Mouse (Mus musculus): ENCODE measurements around the gene Btn2a2. TPM values are rescaled to one million over a fixed set of nuclear protein-coding genes. Genes with fewer than 3 reads are reported as not detected.

Btn2a2 gene
- polyA plus RNA-seq, 1 experiment from 2014 or later: 0.40 TPM

DNA sequence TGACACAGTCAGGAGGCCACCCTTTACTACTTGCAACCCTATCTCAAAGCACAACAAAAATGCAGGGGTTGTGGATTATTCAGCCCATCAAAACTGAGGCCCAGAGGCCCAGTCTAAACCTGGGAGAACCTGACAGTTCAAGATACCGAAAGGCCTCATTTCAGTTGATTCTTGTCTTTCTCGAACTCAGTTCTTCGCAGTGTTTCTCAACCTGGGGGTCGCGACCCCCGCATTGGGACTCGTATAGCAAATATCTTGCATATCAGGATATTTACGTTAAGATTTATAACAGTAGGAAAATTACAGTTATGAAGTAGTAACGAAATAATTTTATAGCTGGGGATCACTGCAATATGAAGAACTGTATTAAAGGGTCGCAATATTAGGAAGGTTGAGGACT lies 37.2 kb upstream of the Btn2a2 start:
- 2% methylated on average over 10 of the region's 10 CpGs for WGBS
- peak overlapping the region; percentile 38; the same call in 1 of the 2 replicates for H3K9ac ChIP-seq (ENCODE audit: low read depth, low read length)

GRCm38 (mm10) chr13:23524654-23525053 lies 36.0 kb upstream of the Btn2a2 start:
- WGBS: 12% methylated on average over 5 of the region's 5 CpGs
- Histone ChIP-seq H3K27ac (replicated peaks; ENCODE audit: low read depth, low read length) (no peak overlapping the region), H3K9ac (ENCODE audit: low read depth, low read length) (no peak overlapping the region), H3K4me3 (ENCODE audit: low read depth, low read length) (no peak overlapping the region), H3K4me1 (ENCODE audit: control insufficient read depth, insufficient read depth, low read length) (peaks cover 7% of the 10 kb centered on the region; the same call in 1 of the 2 replicates), H3K4me2 (ENCODE audit: low read depth, low read length) (no peak overlapping the region), H3K9me3 (ENCODE audit: control insufficient read depth, low read length) (no peaks in the 10 kb centered on the region), H3K36me3 (ENCODE audit: control insufficient read depth, insufficient read depth, low read length) (no peaks in the 10 kb centered on the region), H3K27me3 (replicated peaks; ENCODE audit: control insufficient read depth, insufficient read depth, low read length) (no peaks in the 10 kb centered on the region)
- ATAC-seq (ENCODE audit: low read depth): no peak
- DNase-seq (ENCODE audit: low spot score): peak; percentile 86

More for the DNA sequence above, 37.2 kb upstream of the Btn2a2 start:
- Histone ChIP-seq H3K9me3 (ENCODE audit: control insufficient read depth, low read length) (no peaks in the 10 kb centered on the region), H3K4me1 (ENCODE audit: control insufficient read depth, insufficient read depth, low read length) (peaks cover 7% of the 10 kb centered on the region; the same call in 1 of the 2 replicates), H3K27me3 (replicated peaks; ENCODE audit: control insufficient read depth, insufficient read depth, low read length) (no peaks in the 10 kb centered on the region), H3K36me3 (ENCODE audit: control insufficient read depth, insufficient read depth, low read length) (no peaks in the 10 kb centered on the region), H3K27ac (replicated peaks; ENCODE audit: low read depth, low read length) (no peak overlapping the region), H3K4me3 (ENCODE audit: low read depth, low read length) (peak overlapping the region; percentile 41), H3K4me2 (ENCODE audit: low read depth, low read length) (peak overlapping the region; percentile 55)
- DNase-seq (ENCODE audit: low spot score) (no peak), ATAC-seq (ENCODE audit: low read depth) (no peak)

GRCm38 (mm10) chr13:23523976-23524375 lies 35.3 kb upstream of the Btn2a2 start:
- no peaks in the 10 kb centered on the region for H3K36me3 ChIP-seq (ENCODE audit: control insufficient read depth, insufficient read depth, low read length)
- H3K4me2 ChIP-seq (ENCODE audit: low read depth, low read length): no peak overlapping the region
- no peak overlapping the region for H3K9ac ChIP-seq (ENCODE audit: low read depth, low read length)
- H3K27me3 ChIP-seq (replicated peaks; ENCODE audit: control insufficient read depth, insufficient read depth, low read length): no peaks in the 10 kb centered on the region
- 55% methylated on average over 5 of the region's 5 CpGs for WGBS
- H3K27ac ChIP-seq (replicated peaks; ENCODE audit: low read depth, low read length): no peak overlapping the region
- H3K9me3 ChIP-seq (ENCODE audit: control insufficient read depth, low read length): no peaks in the 10 kb centered on the region
- DNase-seq (ENCODE audit: low spot score): no peak
- no peak for ATAC-seq (ENCODE audit: low read depth)
- no peak overlapping the region for H3K4me3 ChIP-seq (ENCODE audit: low read depth, low read length)
- peaks cover 5% of the 10 kb centered on the region; the same call in 1 of the 2 replicates for H3K4me1 ChIP-seq (ENCODE audit: control insufficient read depth, insufficient read depth, low read length)

DNA sequence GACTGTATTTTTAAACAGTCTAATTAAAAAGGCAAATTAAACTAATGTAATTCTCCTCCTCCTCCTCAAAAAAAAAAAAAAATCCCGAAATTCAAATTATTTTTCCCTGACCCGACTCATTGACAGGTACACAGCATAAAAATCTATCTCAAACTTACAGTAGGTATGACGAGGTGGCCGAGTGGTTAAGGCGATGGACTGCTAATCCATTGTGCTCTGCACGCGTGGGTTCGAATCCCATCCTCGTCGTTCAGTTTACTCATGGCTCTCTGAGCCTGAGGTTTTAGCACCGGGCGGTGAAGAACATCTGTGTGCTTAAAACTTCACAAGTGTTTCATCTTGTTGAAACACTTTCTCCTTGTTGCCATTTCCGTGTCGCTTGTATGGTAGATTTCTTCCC lies 33.0 kb upstream of the Btn2a2 start:
- H3K4me3 ChIP-seq (ENCODE audit: low read depth, low read length): peak overlapping the region; percentile 18
- under 1% methylated on average over 14 of the region's 14 CpGs for WGBS
- H3K9me3 ChIP-seq (ENCODE audit: control insufficient read depth, low read length): no peaks in the 10 kb centered on the region

DNA sequence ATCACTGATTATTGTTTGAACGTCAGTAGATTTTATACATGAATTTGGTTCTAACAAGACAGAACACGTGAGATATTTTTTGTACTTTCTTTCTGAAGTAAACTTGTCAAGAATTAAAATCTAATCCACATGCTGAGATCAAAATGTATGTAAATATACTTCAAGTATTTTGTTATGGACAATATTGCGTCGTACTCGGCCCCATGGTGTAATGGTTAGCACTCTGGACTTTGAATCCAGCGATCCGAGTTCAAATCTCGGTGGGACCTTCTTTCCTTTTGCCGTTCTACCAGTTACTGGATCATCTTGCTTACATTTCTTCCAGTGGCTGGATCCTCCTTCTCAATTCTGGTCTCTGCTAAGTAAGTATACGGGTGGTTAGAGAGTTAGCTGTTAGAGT lies 30.8 kb upstream of the Btn2a2 start:
- Histone ChIP-seq H3K36me3 (ENCODE audit: control insufficient read depth, insufficient read depth, low read length) (no peaks in the 10 kb centered on the region), H3K27ac (replicated peaks; ENCODE audit: low read depth, low read length) (peak overlapping the region; percentile 77), H3K27me3 (replicated peaks; ENCODE audit: control insufficient read depth, insufficient read depth, low read length) (no peaks in the 10 kb centered on the region), H3K9me3 (ENCODE audit: control insufficient read depth, low read length) (no peaks in the 10 kb centered on the region), H3K4me2 (ENCODE audit: low read depth, low read length) (peak overlapping the region; percentile 95), H3K4me3 (ENCODE audit: low read depth, low read length) (peak overlapping the region; percentile 59), H3K9ac (ENCODE audit: low read depth, low read length) (peak overlapping the region; percentile 37; the same call in 1 of the 2 replicates), H3K4me1 (ENCODE audit: control insufficient read depth, insufficient read depth, low read length) (no peaks in the 10 kb centered on the region)
- under 1% methylated on average over 10 of the region's 10 CpGs for WGBS
- ATAC-seq (ENCODE audit: low read depth): peak; percentile 63
- DNase-seq (ENCODE audit: low spot score): peak; percentile 89

More for the DNA sequence above, 33.0 kb upstream of the Btn2a2 start:
- peak overlapping the region; percentile 44 for H3K4me2 ChIP-seq (ENCODE audit: low read depth, low read length)
- no peak for ATAC-seq (ENCODE audit: low read depth)
- peak; percentile 85 for DNase-seq (ENCODE audit: low spot score)
- no peaks in the 10 kb centered on the region for H3K27me3 ChIP-seq (replicated peaks; ENCODE audit: control insufficient read depth, insufficient read depth, low read length)
- no peaks in the 10 kb centered on the region for H3K4me1 ChIP-seq (ENCODE audit: control insufficient read depth, insufficient read depth, low read length)
- no peak overlapping the region for H3K9ac ChIP-seq (ENCODE audit: low read depth, low read length)
- no peak overlapping the region for H3K27ac ChIP-seq (replicated peaks; ENCODE audit: low read depth, low read length)
- no peaks in the 10 kb centered on the region for H3K36me3 ChIP-seq (ENCODE audit: control insufficient read depth, insufficient read depth, low read length)

DNA sequence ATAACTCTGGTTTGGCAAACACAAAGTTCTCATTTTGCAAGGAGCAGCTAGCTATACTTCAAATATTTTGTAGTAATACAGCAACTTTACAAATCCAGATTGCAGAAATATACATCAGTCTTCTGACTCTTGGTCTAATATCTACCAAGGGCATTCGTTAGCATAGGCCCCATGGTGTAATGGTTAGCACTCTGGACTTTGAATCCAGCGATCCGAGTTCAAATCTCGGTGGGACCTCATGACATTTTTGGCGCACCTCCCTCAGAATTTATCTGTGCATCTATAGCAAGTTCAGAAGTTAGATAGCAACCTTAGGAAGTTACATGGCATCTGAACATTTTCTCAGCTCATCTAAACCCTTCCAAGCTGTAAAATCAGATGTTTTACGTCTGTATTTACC lies 30.2 kb upstream of the Btn2a2 start:
- Histone ChIP-seq H3K36me3 (ENCODE audit: control insufficient read depth, insufficient read depth, low read length) (no peaks in the 10 kb centered on the region), H3K4me2 (ENCODE audit: low read depth, low read length) (peak overlapping the region; percentile 95), H3K4me1 (ENCODE audit: control insufficient read depth, insufficient read depth, low read length) (no peaks in the 10 kb centered on the region), H3K4me3 (ENCODE audit: low read depth, low read length) (peak overlapping the region; percentile 59), H3K27ac (replicated peaks; ENCODE audit: low read depth, low read length) (peak overlapping the region; percentile 77), H3K9me3 (ENCODE audit: control insufficient read depth, low read length) (no peaks in the 10 kb centered on the region), H3K27me3 (replicated peaks; ENCODE audit: control insufficient read depth, insufficient read depth, low read length) (no peaks in the 10 kb centered on the region), H3K9ac (ENCODE audit: low read depth, low read length) (peak overlapping the region; percentile 37; the same call in 1 of the 2 replicates)
- ATAC-seq (ENCODE audit: low read depth) (0 out of 2 replicates have a peak, but pooled peaks have one; percentile 32), DNase-seq (ENCODE audit: low spot score) (peak; percentile 89)
- WGBS: under 1% methylated on average over 6 of the region's 6 CpGs

DNA sequence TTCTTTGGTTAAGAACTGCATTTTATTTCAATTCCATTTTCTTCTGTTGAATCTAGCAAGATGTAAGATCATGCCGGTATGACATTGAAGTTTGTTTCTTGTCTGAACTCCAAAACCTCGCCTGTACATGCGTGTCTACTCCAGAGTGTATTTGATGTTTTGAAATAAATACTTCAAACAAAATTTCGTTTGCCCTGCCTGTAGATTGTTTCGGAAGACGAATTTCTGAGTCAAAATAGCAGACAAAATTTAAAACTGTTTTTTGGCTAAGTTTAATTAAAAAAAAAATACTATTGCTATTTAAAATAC lies 29.6 kb upstream of the Btn2a2 start:
- Histone ChIP-seq H3K9me3 (ENCODE audit: control insufficient read depth, low read length) (no peaks in the 10 kb centered on the region), H3K27ac (replicated peaks; ENCODE audit: low read depth, low read length) (no peak overlapping the region), H3K4me3 (ENCODE audit: low read depth, low read length) (peak overlapping the region; percentile 59), H3K9ac (ENCODE audit: low read depth, low read length) (no peak overlapping the region), H3K27me3 (replicated peaks; ENCODE audit: control insufficient read depth, insufficient read depth, low read length) (no peaks in the 10 kb centered on the region), H3K36me3 (ENCODE audit: control insufficient read depth, insufficient read depth, low read length) (no peaks in the 10 kb centered on the region), H3K4me1 (ENCODE audit: control insufficient read depth, insufficient read depth, low read length) (no peaks in the 10 kb centered on the region), H3K4me2 (ENCODE audit: low read depth, low read length) (peak overlapping the region; percentile 95)
- ATAC-seq (ENCODE audit: low read depth) (no peak), DNase-seq (ENCODE audit: low spot score) (no peak)
- under 1% methylated on average over 6 of the region's 6 CpGs for WGBS

- peak; percentile 89 for DNase-seq (ENCODE audit: low spot score)
- Histone ChIP-seq H3K9ac (ENCODE audit: low read depth, low read length) (peak overlapping the region; percentile 62), H3K4me1 (ENCODE audit: control insufficient read depth, insufficient read depth, low read length) (no peaks in the 10 kb centered on the region), H3K36me3 (ENCODE audit: control insufficient read depth, insufficient read depth, low read length) (no peaks in the 10 kb centered on the region), H3K9me3 (ENCODE audit: control insufficient read depth, low read length) (no peaks in the 10 kb centered on the region), H3K4me3 (ENCODE audit: low read depth, low read length) (peak overlapping the region; percentile 59), H3K27ac (replicated peaks; ENCODE audit: low read depth, low read length) (peak overlapping the region; percentile 81), H3K27me3 (replicated peaks; ENCODE audit: control insufficient read depth, insufficient read depth, low read length) (no peaks in the 10 kb centered on the region), H3K4me2 (ENCODE audit: low read depth, low read length) (peak overlapping the region; percentile 95)
- under 1% methylated on average over 27 of the region's 27 CpGs for WGBS
- peak; percentile 91 for ATAC-seq (ENCODE audit: low read depth)
Observed at GRCm38 (mm10) chr13:23517603-23518294, 29.1 kb upstream of the Btn2a2 start.

All from embryonic facial prominence, embryonic 14.5 days (tissue).